Mouse (Mus musculus) limb, embryonic 10.5 days (tissue): ENCODE measurements around the gene Mark2. TPM values are rescaled to one million over a fixed set of nuclear protein-coding genes. Genes with fewer than 3 reads are reported as not detected.
A peak's percentile ranks its signal among the peaks of the same experiment; 100 is the strongest.

Experiments
- DNase-seq: peaks from one replicate; pipeline ENCODE4 v3.0.0-alpha.2; 2017; ENCODE audit warnings: low spot score
- H3K27ac ChIP-seq: fragments of 300-500 bp; sonication (generic); 2 replicates; pipeline ENCODE4 v1.5.1; 2016; ENCODE audit warnings: mild to moderate bottlenecking
- H3K27me3 ChIP-seq: fragments of 300-500 bp; sonication (generic); 2 replicates; pipeline ENCODE4 v1.6.1; 2016; ENCODE audit warnings: low read depth, mild to moderate bottlenecking; ENCODE audit not compliant: poor library complexity, severe bottlenecking
- H3K36me3 ChIP-seq: fragments of 300-500 bp; sonication (generic); 2 replicates; pipeline ENCODE4 v1.6.1; 2016; ENCODE audit warnings: mild to moderate bottlenecking, moderate library complexity
- H3K4me1 ChIP-seq: fragments of 300-500 bp; sonication (generic); 2 replicates; pipeline ENCODE4 v1.6.1; 2016
- H3K4me3 ChIP-seq: fragments of 300-500 bp; sonication (generic); 2 replicates; pipeline ENCODE4 v1.5.1; 2016; ENCODE audit warnings: mild to moderate bottlenecking, moderate library complexity
- H3K9me3 ChIP-seq: fragments of 300-500 bp; sonication (generic); replicated peaks from 2 replicates; pipeline ENCODE4 v1.6.1; 2016; ENCODE audit warnings: mild to moderate bottlenecking
- WGBS: fragments of 180-500 bp; shearing (Covaris S2); methylation state at CpG from one replicate; pipeline ENCODE4 v1.1.7; 2016; 5-methylcytosine and 5-hydroxymethylcytosine counted together
- polyA plus RNA-seq: library from polyadenylated mRNA; unstranded; fragments of >200 nt; fragmentation: Nextera tagmentation; extraction: Ambion mirVana; gene quantifications from 2 replicates; pipeline ENCODE4 v1.2.1, GENCODE M21; 2016

The Mark2 gene
- polyA plus RNA-seq, 1 experiment from 2014 or later = 50.1 TPM

GRCm38 (mm10) chr19:7345235-7345755 lies 3.6 kb upstream of the Mark2 start:
- H3K9me3 ChIP-seq = no peaks in the 10 kb centered on the region
- WGBS = 23% methylated on average over 4 of the region's 4 CpGs
- H3K4me3 ChIP-seq = no peak overlapping the region
- H3K36me3 ChIP-seq = no peaks in the 10 kb centered on the region
- DNase-seq = peak; percentile 79
- no peak overlapping the region for H3K27ac ChIP-seq
- H3K27me3 ChIP-seq = no peaks in the 10 kb centered on the region
- H3K4me1 ChIP-seq = peaks cover 7% of the 10 kb centered on the region

- DNase-seq = no peak
- 66% methylated on average over 2 of the region's 2 CpGs for WGBS
- H3K27me3 ChIP-seq = no peaks in the 10 kb centered on the region
- H3K4me1 ChIP-seq = peaks cover 26% of the 10 kb centered on the region
- H3K9me3 ChIP-seq = no peaks in the 10 kb centered on the region
- 0 out of 2 replicates have a peak, but pooled peaks cover 7% of the 10 kb centered on the region for H3K36me3 ChIP-seq
- no peak overlapping the region for H3K27ac ChIP-seq
- H3K4me3 ChIP-seq = no peak overlapping the region
These were observed 986 bp upstream of the Mark2 start for GRCm38 (mm10) chr19:7342646-7343045.

- no peaks in the 10 kb centered on the region for H3K27me3 ChIP-seq
- peak; percentile 33 for DNase-seq
- no peaks in the 10 kb centered on the region for H3K9me3 ChIP-seq
- H3K4me3 ChIP-seq = peak overlapping the region; percentile 95
- H3K4me1 ChIP-seq = peaks cover 26% of the 10 kb centered on the region
- H3K36me3 ChIP-seq = peaks cover 14% of the 10 kb centered on the region; the same call in 1 of the 2 replicates
- peak overlapping the region; percentile 93 for H3K27ac ChIP-seq
- under 1% methylated on average over 40 of the region's 46 CpGs for WGBS
These were observed 732 bp downstream of the Mark2 start for GRCm38 (mm10) chr19:7340780-7341475.

- H3K27me3 ChIP-seq = no peaks in the 10 kb centered on the region
- peaks cover 16% of the 10 kb centered on the region; the same call in 1 of the 2 replicates for H3K36me3 ChIP-seq
- H3K4me1 ChIP-seq = peaks cover 26% of the 10 kb centered on the region
- WGBS = 2% methylated on average over 15 of the region's 15 CpGs
- no peaks in the 10 kb centered on the region for H3K9me3 ChIP-seq
- peak; percentile 39 for DNase-seq
- H3K4me3 ChIP-seq = peak overlapping the region; percentile 95
- peak overlapping the region; percentile 93 for H3K27ac ChIP-seq
These were observed 1.3 kb downstream of the Mark2 start for GRCm38 (mm10) chr19:7340371-7340779.

- Histone ChIP-seq H3K4me1 (peaks cover 26% of the 10 kb centered on the region), H3K9me3 (no peaks in the 10 kb centered on the region), H3K27me3 (no peaks in the 10 kb centered on the region), H3K36me3 (peaks cover 16% of the 10 kb centered on the region; the same call in 1 of the 2 replicates), H3K27ac (no peak overlapping the region), H3K4me3 (peak overlapping the region; percentile 95)
- WGBS = 49% methylated on average over 4 of the region's 4 CpGs
- DNase-seq = no peak
These were observed 1.8 kb downstream of the Mark2 start for GRCm38 (mm10) chr19:7339867-7340266.

- no peak for DNase-seq
- H3K27ac ChIP-seq = no peak overlapping the region
- H3K36me3 ChIP-seq = peaks cover 21% of the 10 kb centered on the region
- WGBS = 75% methylated on average over 5 of the region's 5 CpGs
- no peaks in the 10 kb centered on the region for H3K27me3 ChIP-seq
- no peaks in the 10 kb centered on the region for H3K9me3 ChIP-seq
- H3K4me3 ChIP-seq = peak overlapping the region; percentile 95
- peaks cover 26% of the 10 kb centered on the region for H3K4me1 ChIP-seq
These were observed 2.6 kb downstream of the Mark2 start for GRCm38 (mm10) chr19:7339026-7339425.

- no peaks in the 10 kb centered on the region for H3K27me3 ChIP-seq
- peaks cover 31% of the 10 kb centered on the region for H3K36me3 ChIP-seq
- DNase-seq = no peak
- peaks cover 26% of the 10 kb centered on the region for H3K4me1 ChIP-seq
- 87% methylated on average over 2 of the region's 2 CpGs for WGBS
- no peaks in the 10 kb centered on the region for H3K9me3 ChIP-seq
- H3K4me3 ChIP-seq = no peak overlapping the region
- H3K27ac ChIP-seq = no peak overlapping the region
These were observed 3.8 kb downstream of the Mark2 start for GRCm38 (mm10) chr19:7337781-7338342.

GRCm38 (mm10) chr19:7335656-7336055 lies 6.0 kb downstream of the Mark2 start:
- DNase-seq = no peak
- H3K9me3 ChIP-seq = no peaks in the 10 kb centered on the region
- H3K36me3 ChIP-seq = peaks cover 46% of the 10 kb centered on the region
- H3K27ac ChIP-seq = no peak overlapping the region
- 86% methylated on average over 4 of the region's 4 CpGs for WGBS
- H3K4me3 ChIP-seq = no peak overlapping the region
- no peaks in the 10 kb centered on the region for H3K27me3 ChIP-seq
- peaks cover 22% of the 10 kb centered on the region for H3K4me1 ChIP-seq

GRCm38 (mm10) chr19:7334049-7334448 lies 7.6 kb downstream of the Mark2 start:
- H3K4me3 ChIP-seq = no peak overlapping the region
- no peak overlapping the region; the same call in 1 of the 2 replicates for H3K27ac ChIP-seq
- H3K4me1 ChIP-seq = peaks cover 6% of the 10 kb centered on the region
- 84% methylated on average over 2 of the region's 2 CpGs for WGBS
- DNase-seq = no peak
- peaks cover 52% of the 10 kb centered on the region for H3K36me3 ChIP-seq
- no peaks in the 10 kb centered on the region for H3K9me3 ChIP-seq
- H3K27me3 ChIP-seq = no peaks in the 10 kb centered on the region

- no peaks in the 10 kb centered on the region for H3K27me3 ChIP-seq
- 91% methylated on average over 3 of the region's 3 CpGs for WGBS
These were observed 20.3 kb downstream of the Mark2 start for GRCm38 (mm10) chr19:7321391-7321790.

GRCm38 (mm10) chr19:7320181-7320580 lies 21.5 kb downstream of the Mark2 start:
- no peaks in the 10 kb centered on the region for H3K4me1 ChIP-seq
- 74% methylated on average over 2 of the region's 2 CpGs for WGBS
- no peaks in the 10 kb centered on the region for H3K9me3 ChIP-seq
- no peak overlapping the region for H3K4me3 ChIP-seq
- no peaks in the 10 kb centered on the region for H3K27me3 ChIP-seq
- 0 out of 2 replicates have a peak, but pooled peaks cover 2% of the 10 kb centered on the region for H3K36me3 ChIP-seq
- no peak overlapping the region for H3K27ac ChIP-seq
- DNase-seq = no peak

More at GRCm38 (mm10) chr19:7321391-7321790, 20.3 kb downstream of the Mark2 start:
- Histone ChIP-seq H3K9me3 (no peaks in the 10 kb centered on the region), H3K4me3 (no peak overlapping the region), H3K27ac (no peak overlapping the region), H3K36me3 (peaks cover 4% of the 10 kb centered on the region), H3K4me1 (no peaks in the 10 kb centered on the region)
- no peak for DNase-seq

- Histone ChIP-seq H3K4me1 (no peaks in the 10 kb centered on the region), H3K36me3 (0 out of 2 replicates have a peak, but pooled peaks cover 2% of the 10 kb centered on the region), H3K9me3 (no peaks in the 10 kb centered on the region), H3K4me3 (no peak overlapping the region), H3K27me3 (no peaks in the 10 kb centered on the region), H3K27ac (no peak overlapping the region)
- 88% methylated on average over 4 of the region's 4 CpGs for WGBS
- no peak for DNase-seq
These were observed 23.9 kb downstream of the Mark2 start for GRCm38 (mm10) chr19:7317716-7318115.

GRCm38 (mm10) chr19:7316822-7317221 lies 24.8 kb downstream of the Mark2 start:
- Histone ChIP-seq H3K36me3 (0 out of 2 replicates have a peak, but pooled peaks cover 2% of the 10 kb centered on the region), H3K4me3 (no peak overlapping the region), H3K27ac (no peak overlapping the region), H3K9me3 (no peaks in the 10 kb centered on the region), H3K4me1 (no peaks in the 10 kb centered on the region), H3K27me3 (no peaks in the 10 kb centered on the region)
- no peak for DNase-seq
- WGBS = 86% methylated on average over 4 of the region's 4 CpGs
